Mouse (Mus musculus) embryonic facial prominence, embryonic 11.5 days (tissue): ENCODE results near the gene Wdr83os. TPM values are rescaled to one million over a fixed set of nuclear protein-coding genes. Genes with fewer than 3 reads are reported as not detected.

Experiments used
- ATAC-seq: fragments of 200-750 bp; cut with Nextera tagmentation; replicated peaks from 2 replicates; pipeline ENCODE4 v1.8.0; 2017; ENCODE audit warnings: low read depth; ENCODE audit not compliant: insufficient number of reproducible peaks, low FRiP score, low TSS enrichment
- DNase-seq: peaks from one replicate; pipeline ENCODE4 v3.0.0-alpha.2; 2015; ENCODE audit warnings: low spot score
- H3K27ac ChIP-seq: fragments of 300-500 bp; sonication (generic); replicated peaks from 2 replicates; pipeline ENCODE4 v1.5.1; 2014; ENCODE audit warnings: mild to moderate bottlenecking, low read depth, low read length, control low read depth
- H3K27me3 ChIP-seq: fragments of 300-500 bp; sonication (generic); 2 replicates; pipeline ENCODE4 v1.6.1; 2014; ENCODE audit warnings: mild to moderate bottlenecking, low read length, moderate library complexity, mixed read lengths; ENCODE audit not compliant: control insufficient read depth, insufficient read depth
- H3K36me3 ChIP-seq: fragments of 300-500 bp; sonication (generic); replicated peaks from 2 replicates; pipeline ENCODE4 v1.6.1; 2014; ENCODE audit warnings: low read depth, mild to moderate bottlenecking, low read length, moderate library complexity, mixed read lengths; ENCODE audit not compliant: control insufficient read depth, insufficient read depth
- H3K4me1 ChIP-seq: fragments of 300-500 bp; sonication (generic); 2 replicates; pipeline ENCODE4 v1.6.1; 2014; ENCODE audit warnings: low read length, mixed read lengths; ENCODE audit not compliant: control insufficient read depth, insufficient read depth
- H3K4me2 ChIP-seq: fragments of 300-500 bp; sonication (generic); 2 replicates; pipeline ENCODE4 v1.6.1; 2014; ENCODE audit warnings: low read depth, mild to moderate bottlenecking, control low read depth, low read length, moderate library complexity
- H3K4me3 ChIP-seq: fragments of 300-500 bp; sonication (generic); 2 replicates; pipeline ENCODE4 v1.5.1; 2014; ENCODE audit warnings: low read depth, low read length, control low read depth
- H3K9ac ChIP-seq: fragments of 300-500 bp; sonication (generic); replicated peaks from 2 replicates; pipeline ENCODE4 v1.6.1; 2014; ENCODE audit warnings: mild to moderate bottlenecking, control low read depth, low read length
- H3K9me3 ChIP-seq: fragments of 300-500 bp; sonication (generic); replicated peaks from 2 replicates; pipeline ENCODE4 v1.6.1; 2016; ENCODE audit warnings: mild to moderate bottlenecking, low read length, inconsistent platforms, mixed read lengths; ENCODE audit not compliant: control insufficient read depth
- WGBS: fragments of 180-500 bp; shearing (Covaris S2); extraction: QIAGEN DNeasy Blood & Tissue Kit; methylation state at CpG from one replicate; pipeline ENCODE4 v1.1.7; 2014; 5-methylcytosine and 5-hydroxymethylcytosine counted together
- polyA plus RNA-seq: library from polyadenylated mRNA; unstranded; fragments of >200 nt; fragmentation: Nextera tagmentation; extraction: Ambion mirVana; gene quantifications from 2 replicates; pipeline ENCODE4 v1.2.1, GENCODE M21; 2014

The Wdr83os gene
- polyA plus RNA-seq, 1 experiment from 2014 or later, result 117 TPM

DNA sequence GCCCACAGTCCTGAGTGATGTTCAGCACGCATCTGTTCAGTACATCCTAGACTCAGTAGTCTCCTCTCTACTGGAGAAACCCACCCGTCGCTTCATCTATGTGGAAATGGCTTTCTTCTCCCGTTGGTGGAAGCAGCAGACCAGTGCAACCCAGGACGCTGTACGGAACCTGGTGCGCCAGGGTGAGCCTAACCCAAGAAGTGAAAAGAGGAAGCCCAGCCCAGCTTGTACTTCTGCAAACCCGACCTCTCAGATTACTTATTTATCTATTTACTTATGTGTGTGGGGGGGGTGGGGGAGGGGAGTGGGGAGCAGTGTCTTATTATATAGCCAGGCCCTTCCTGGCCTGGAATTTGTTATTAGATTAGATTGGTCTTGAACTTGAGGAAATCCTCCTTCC lies 4.1 kb downstream of the Wdr83os start:
- DNase-seq, result no peak
- WGBS, result 96% methylated on average over 8 of the region's 8 CpGs
- H3K27ac ChIP-seq, result no peak overlapping the region
- H3K9ac ChIP-seq, result no peak overlapping the region
- ATAC-seq, result no peak
- H3K4me1 ChIP-seq, result no peaks in the 10 kb centered on the region; the same call in 1 of the 2 replicates
- H3K27me3 ChIP-seq, result no peaks in the 10 kb centered on the region
- no peak overlapping the region for H3K4me3 ChIP-seq
- no peak overlapping the region for H3K4me2 ChIP-seq
- H3K9me3 ChIP-seq, result no peaks in the 10 kb centered on the region
- peaks cover 2% of the 10 kb centered on the region; the same call in 1 of the 2 replicates for H3K36me3 ChIP-seq

DNA sequence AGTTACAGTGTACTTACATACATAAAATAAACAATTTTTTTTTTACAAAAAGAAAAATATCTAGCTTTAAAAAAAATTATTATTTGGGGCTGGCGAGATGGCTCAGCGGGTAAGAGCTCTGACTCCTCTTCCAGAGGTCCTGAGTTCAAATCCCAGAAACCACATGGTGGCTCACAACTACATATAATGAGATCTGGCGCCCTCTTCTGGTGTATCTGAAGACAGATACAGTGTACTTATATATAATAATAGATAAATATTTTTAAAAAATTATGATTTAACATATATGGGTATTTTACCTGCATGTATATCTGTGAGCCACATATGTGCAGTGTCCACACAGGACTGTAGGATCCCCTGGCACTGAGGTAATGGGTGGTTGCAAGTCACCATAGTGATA lies 5.7 kb downstream of the Wdr83os start:
- H3K9me3 ChIP-seq, result no peaks in the 10 kb centered on the region
- H3K9ac ChIP-seq, result no peak overlapping the region
- DNase-seq (no peak), ATAC-seq (no peak)
- H3K4me3 ChIP-seq, result no peak overlapping the region
- H3K27ac ChIP-seq, result no peak overlapping the region
- H3K4me2 ChIP-seq, result no peak overlapping the region
- peaks cover 2% of the 10 kb centered on the region; the same call in 1 of the 2 replicates for H3K36me3 ChIP-seq
- no peaks in the 10 kb centered on the region; the same call in 1 of the 2 replicates for H3K4me1 ChIP-seq
- H3K27me3 ChIP-seq, result no peaks in the 10 kb centered on the region
- 79% methylated on average over 3 of the region's 3 CpGs for WGBS

DNA sequence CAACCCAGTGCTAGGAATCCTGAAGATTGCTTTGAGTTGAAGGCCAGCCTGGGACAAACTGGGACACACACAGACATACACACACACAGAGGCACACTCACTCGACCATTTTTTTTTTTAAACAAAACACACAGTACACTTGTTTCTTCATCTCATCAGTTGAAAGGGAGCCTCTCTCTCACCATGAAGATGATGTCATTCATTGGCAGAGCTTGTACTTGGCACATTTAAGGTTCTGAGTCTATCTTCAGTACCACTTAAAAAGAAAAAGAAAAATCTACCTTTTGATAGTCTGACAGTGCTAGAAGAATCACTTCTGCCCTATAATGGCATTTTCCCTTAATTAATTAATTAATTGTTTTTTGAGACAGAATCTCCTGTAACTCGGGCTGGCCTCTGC lies 8.2 kb downstream of the Wdr83os start:
- WGBS, result 78% methylated on average over 2 of the region's 2 CpGs
- no peaks in the 10 kb centered on the region for H3K9me3 ChIP-seq
- H3K27me3 ChIP-seq, result no peaks in the 10 kb centered on the region
- no peak overlapping the region for H3K4me3 ChIP-seq
- no peak overlapping the region for H3K9ac ChIP-seq
- ATAC-seq, result no peak
- no peak overlapping the region for H3K27ac ChIP-seq
- no peaks in the 10 kb centered on the region; the same call in 1 of the 2 replicates for H3K4me1 ChIP-seq
- no peak for DNase-seq
- peaks cover 2% of the 10 kb centered on the region; the same call in 1 of the 2 replicates for H3K36me3 ChIP-seq
- H3K4me2 ChIP-seq, result no peak overlapping the region

DNA sequence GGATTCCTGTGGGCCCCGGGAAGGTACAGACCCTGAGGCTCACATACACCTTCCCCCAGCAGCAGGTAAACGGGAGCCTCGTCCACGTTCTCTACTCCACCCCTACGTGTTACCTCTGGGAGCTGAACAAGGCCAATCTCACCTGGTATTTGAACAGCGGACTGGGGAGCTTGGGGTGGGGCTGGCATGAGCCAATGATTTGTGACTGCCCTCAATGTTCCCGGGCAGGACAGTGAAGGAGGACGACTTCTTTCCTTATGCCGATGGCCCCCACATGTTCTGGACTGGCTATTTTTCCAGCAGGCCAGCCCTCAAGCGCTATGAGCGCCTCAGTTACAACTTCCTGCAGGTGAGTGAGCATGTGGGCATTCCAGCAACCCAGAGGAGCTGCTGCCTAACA lies 10.3 kb downstream of the Wdr83os start:
- ATAC-seq (no peak), DNase-seq (no peak)
- Histone ChIP-seq H3K9me3 (no peaks in the 10 kb centered on the region), H3K4me2 (no peak overlapping the region), H3K36me3 (peaks cover 2% of the 10 kb centered on the region; the same call in 1 of the 2 replicates), H3K27me3 (no peaks in the 10 kb centered on the region), H3K4me1 (no peaks in the 10 kb centered on the region), H3K27ac (no peak overlapping the region), H3K4me3 (no peak overlapping the region), H3K9ac (no peak overlapping the region)
- WGBS, result 92% methylated on average over 11 of the region's 11 CpGs

DNA sequence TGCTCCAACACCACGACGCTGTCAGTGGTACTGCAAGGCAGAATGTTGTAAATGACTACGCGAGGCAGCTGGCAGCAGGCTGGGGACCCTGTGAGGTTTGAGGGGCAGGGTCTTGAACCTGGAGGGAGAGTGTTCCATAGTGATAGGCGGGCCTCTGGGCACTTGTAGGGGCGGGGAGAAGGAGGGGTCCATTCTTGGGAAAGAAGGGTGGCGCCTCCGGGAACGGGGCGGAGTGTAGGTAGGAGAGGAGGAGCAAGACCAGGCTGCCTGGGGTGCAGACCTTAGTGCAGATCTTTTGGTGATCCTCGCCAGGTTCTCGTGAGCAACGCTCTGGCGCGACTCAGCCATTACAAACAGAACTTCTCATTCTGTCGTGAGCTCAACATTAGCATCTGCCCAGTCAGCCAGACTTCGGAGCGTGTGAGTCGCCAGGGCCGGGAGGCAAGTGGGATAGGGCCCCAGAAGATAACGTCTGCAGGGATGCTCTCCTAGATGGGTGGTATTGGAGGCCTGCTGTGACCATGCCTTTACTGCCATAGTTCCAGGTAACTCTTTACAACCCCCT lies 11.1 kb downstream of the Wdr83os start:
- H3K4me3 ChIP-seq, result no peak overlapping the region
- ATAC-seq, result no peak
- H3K36me3 ChIP-seq, result peaks cover 2% of the 10 kb centered on the region; the same call in 1 of the 2 replicates
- H3K27ac ChIP-seq, result no peak overlapping the region
- no peak for DNase-seq
- 31% methylated on average over 21 of the region's 21 CpGs for WGBS
- H3K4me1 ChIP-seq, result no peaks in the 10 kb centered on the region
- no peaks in the 10 kb centered on the region for H3K27me3 ChIP-seq
- no peak overlapping the region for H3K9ac ChIP-seq
- no peaks in the 10 kb centered on the region for H3K9me3 ChIP-seq
- H3K4me2 ChIP-seq, result no peak overlapping the region

DNA sequence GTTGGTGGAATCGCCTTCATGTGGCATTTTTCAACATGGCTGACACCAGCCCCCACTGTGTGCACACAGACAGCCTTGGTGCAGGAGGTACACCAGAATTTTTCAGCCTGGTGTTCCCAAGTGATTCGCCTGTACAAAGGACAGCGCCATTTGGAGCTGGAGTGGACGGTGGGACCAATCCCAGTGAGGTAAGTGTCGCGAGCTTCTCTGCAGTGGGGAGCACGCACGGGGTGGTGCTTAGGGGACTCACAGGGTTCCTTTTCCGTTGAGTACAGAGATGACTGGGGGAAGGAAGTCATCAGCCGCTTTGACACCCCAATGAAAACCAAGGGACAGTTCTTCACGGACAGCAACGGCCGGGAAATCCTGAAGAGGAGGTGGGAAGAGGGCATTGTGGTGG lies 14.5 kb downstream of the Wdr83os start:
- no peaks in the 10 kb centered on the region for H3K9me3 ChIP-seq
- H3K4me3 ChIP-seq, result no peak overlapping the region
- ATAC-seq (no peak), DNase-seq (no peak)
- no peaks in the 10 kb centered on the region for H3K4me1 ChIP-seq
- no peak overlapping the region for H3K4me2 ChIP-seq
- H3K9ac ChIP-seq, result no peak overlapping the region
- no peak overlapping the region for H3K27ac ChIP-seq
- H3K36me3 ChIP-seq, result no peaks in the 10 kb centered on the region; the same call in 1 of the 2 replicates
- H3K27me3 ChIP-seq, result no peaks in the 10 kb centered on the region
- WGBS, result 91% methylated on average over 13 of the region's 13 CpGs

DNA sequence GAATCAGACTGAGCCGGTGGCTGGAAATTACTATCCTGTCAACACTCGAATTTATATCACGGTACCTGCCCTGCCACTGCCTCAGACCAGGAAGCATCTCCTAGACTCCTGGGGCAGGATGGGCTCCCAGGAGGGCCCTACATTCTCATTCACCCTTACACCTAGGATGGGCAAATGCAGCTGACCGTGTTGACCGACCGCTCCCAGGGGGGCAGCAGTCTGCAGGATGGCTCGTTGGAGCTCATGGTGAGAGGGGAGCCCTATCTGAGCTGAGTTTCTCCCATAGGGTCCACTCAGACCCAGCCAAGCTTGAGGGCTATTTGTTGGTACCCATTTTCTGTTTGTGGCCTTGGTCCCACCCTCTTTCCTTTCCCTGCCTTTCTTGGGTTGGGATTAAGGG lies 15.0 kb downstream of the Wdr83os start:
- H3K4me1 ChIP-seq, result no peaks in the 10 kb centered on the region
- H3K27ac ChIP-seq, result no peak overlapping the region
- H3K4me3 ChIP-seq, result no peak overlapping the region
- H3K9ac ChIP-seq, result no peak overlapping the region
- ATAC-seq, result no peak
- no peak overlapping the region for H3K4me2 ChIP-seq
- H3K9me3 ChIP-seq, result no peaks in the 10 kb centered on the region
- WGBS, result 94% methylated on average over 7 of the region's 7 CpGs
- no peaks in the 10 kb centered on the region; the same call in 1 of the 2 replicates for H3K36me3 ChIP-seq
- no peak for DNase-seq
- H3K27me3 ChIP-seq, result no peaks in the 10 kb centered on the region

DNA sequence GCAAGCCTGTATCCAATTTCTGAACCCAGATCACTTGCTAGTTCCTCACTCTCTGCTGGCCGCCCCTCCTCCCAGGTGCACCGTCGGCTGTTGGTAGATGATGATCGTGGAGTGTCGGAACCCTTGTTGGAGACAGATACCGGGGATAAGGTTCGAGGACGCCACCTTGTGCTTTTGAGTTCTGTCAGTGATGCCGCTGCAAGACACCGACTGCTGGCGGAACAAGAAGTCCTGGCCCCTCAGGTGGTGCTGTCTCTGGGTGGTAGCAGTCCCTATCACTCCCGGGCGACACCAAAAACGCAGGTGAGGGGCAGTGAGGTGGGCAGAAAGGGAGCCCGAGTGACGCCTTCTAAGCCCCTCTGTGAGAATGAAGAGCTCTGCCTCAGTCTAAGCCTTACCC lies 15.7 kb downstream of the Wdr83os start:
- no peak overlapping the region for H3K27ac ChIP-seq
- DNase-seq, result no peak
- H3K9me3 ChIP-seq, result no peaks in the 10 kb centered on the region
- H3K4me1 ChIP-seq, result no peaks in the 10 kb centered on the region
- H3K4me2 ChIP-seq, result no peak overlapping the region
- H3K36me3 ChIP-seq, result no peaks in the 10 kb centered on the region; the same call in 1 of the 2 replicates
- H3K27me3 ChIP-seq, result no peaks in the 10 kb centered on the region
- no peak for ATAC-seq
- no peak overlapping the region for H3K9ac ChIP-seq
- H3K4me3 ChIP-seq, result no peak overlapping the region
- WGBS, result 91% methylated on average over 16 of the region's 16 CpGs
